Mouse (Mus musculus) kidney, embryonic 15.5 days (tissue): Measurements from ENCODE around the gene Mpo. TPM values are rescaled to one million over a fixed set of nuclear protein-coding genes. Genes with fewer than 3 reads are reported as not detected.

Experiments used
- ATAC-seq: fragments of 200-750 bp; cut with Nextera tagmentation; replicated peaks from 2 replicates; pipeline ENCODE4 v1.8.0; 2017; ENCODE audit warnings: moderate TSS enrichment; ENCODE audit not compliant: low FRiP score
- H3K27ac ChIP-seq: fragments of 300-500 bp; sonication (generic); 2 replicates; pipeline ENCODE4 v1.5.1; 2015; ENCODE audit warnings: mild to moderate bottlenecking, inconsistent platforms
- H3K27me3 ChIP-seq: fragments of 300-500 bp; sonication (generic); 2 replicates; pipeline ENCODE4 v1.6.1; 2015; ENCODE audit warnings: inconsistent platforms
- H3K36me3 ChIP-seq: fragments of 300-500 bp; sonication (generic); 2 replicates; pipeline ENCODE4 v1.6.1; 2015; ENCODE audit warnings: inconsistent platforms
- H3K4me1 ChIP-seq: fragments of 300-500 bp; sonication (generic); 2 replicates; pipeline ENCODE4 v1.6.1; 2015; ENCODE audit warnings: inconsistent platforms
- H3K4me2 ChIP-seq: fragments of 300-500 bp; sonication (generic); 2 replicates; pipeline ENCODE4 v1.6.1; 2015; ENCODE audit warnings: moderate library complexity, mild to moderate bottlenecking, inconsistent platforms
- H3K4me3 ChIP-seq: fragments of 300-500 bp; sonication (generic); replicated peaks from 2 replicates; pipeline ENCODE4 v1.5.1; 2015; ENCODE audit warnings: mild to moderate bottlenecking, inconsistent platforms
- H3K9ac ChIP-seq: fragments of 300-500 bp; sonication (generic); 2 replicates; pipeline ENCODE4 v1.6.1; 2015; ENCODE audit warnings: mild to moderate bottlenecking, inconsistent platforms
- H3K9me3 ChIP-seq: fragments of 300-500 bp; sonication (generic); replicated peaks from 2 replicates; pipeline ENCODE4 v1.6.1; 2016; ENCODE audit warnings: inconsistent platforms
- WGBS: fragments of 180-500 bp; shearing (Covaris S2); methylation state at CpG from one replicate; pipeline ENCODE4 v1.1.7; 2015; ENCODE audit warnings: mixed read lengths; 5-methylcytosine and 5-hydroxymethylcytosine counted together
- polyA plus RNA-seq: library from polyadenylated mRNA; unstranded; fragments of >200 nt; fragmentation: Nextera tagmentation; extraction: Ambion mirVana; gene quantifications from 2 replicates; pipeline ENCODE4 v1.2.1, GENCODE M21; 2015

Gene Mpo
- polyA plus RNA-seq, 1 experiment from 2014 or later, result 5.7 TPM

DNA sequence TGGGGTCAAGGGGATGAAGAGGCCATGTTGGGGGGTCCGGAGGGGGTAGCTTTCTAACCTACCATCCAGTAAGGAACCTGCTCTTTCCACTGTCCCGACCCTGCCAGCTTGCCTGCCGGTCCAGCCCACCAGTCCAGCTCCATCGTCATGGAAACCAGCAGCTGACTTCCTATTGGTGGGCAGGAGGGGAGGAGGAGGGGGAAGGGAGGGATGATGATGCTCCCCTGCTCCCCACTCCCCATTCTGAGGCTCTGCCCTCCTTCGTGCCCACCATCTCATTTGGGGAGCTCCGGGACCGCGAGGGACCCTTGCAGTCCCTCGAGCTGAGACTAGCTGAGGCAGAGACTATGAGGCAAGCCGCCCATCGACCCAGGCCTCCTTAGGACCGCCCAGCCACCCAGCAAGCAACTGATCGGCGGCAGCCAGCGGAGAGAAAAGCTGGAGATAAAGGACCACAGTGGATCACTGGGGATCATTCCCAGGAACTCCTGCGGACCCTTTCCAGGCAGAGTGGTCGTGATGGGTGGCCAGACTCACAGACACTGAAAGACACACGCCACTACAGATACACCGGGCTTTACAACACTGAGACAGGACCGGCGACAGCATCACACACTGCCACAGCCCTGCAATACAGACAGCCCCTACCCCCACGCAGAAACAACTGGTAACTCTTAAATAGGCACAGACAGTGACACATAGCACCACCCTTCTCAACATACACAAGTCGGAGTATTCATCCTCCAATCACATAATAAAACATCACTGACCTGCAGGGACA, 32.9 kb upstream of the Mpo start, which contains the start of gene Tspoap1:
TSS of gene Tspoap1 (plus strand) at position 241 of the 781 bp plus-strand sequence.
- H3K36me3 ChIP-seq, result no peaks in the 10 kb centered on the region
- H3K9ac ChIP-seq, result no peak within 1 kb of the TSS
- H3K4me1 ChIP-seq, result peaks cover 36% of the 10 kb centered on the region
- peaks cover 66% of the 10 kb centered on the region for H3K27me3 ChIP-seq
- H3K9me3 ChIP-seq, result no peaks in the 10 kb centered on the region
- H3K4me2 ChIP-seq, result peak within 1 kb of the TSS; percentile 19; the same call in 1 of the 2 replicates
- no peak for ATAC-seq
- H3K4me3 ChIP-seq, result no peak within 1 kb of the TSS
- no peak within 1 kb of the TSS for H3K27ac ChIP-seq
- WGBS, result 8% methylated on average over 23 of the region's 23 CpGs

DNA sequence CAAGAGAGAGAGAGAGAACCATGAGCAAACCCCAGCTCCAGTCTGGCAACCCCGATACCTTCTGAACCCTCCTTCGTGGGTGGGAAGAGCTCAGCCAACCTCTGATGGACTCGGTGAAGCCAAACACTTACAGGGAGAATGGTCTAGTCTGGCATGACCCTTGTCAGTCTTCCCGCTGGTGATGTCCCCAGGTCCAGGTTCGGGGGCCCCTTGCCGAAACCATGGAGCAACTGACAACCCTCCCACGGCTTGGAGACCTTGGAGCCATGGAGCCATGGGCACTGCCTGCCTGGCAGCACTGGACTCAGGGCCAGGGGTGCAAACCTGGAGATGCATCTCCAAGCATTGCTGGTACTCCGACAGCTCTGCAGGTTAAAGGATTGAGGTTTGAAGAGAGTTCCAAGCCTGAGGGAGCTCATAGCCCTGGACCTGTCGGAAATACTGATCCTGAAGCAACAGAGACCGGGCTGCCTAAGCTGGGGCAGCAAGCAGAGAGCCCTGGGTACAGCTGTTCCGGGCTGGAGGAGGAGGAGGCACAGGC, 32.1 kb upstream of the Mpo start:
- H3K4me3 ChIP-seq, result no peak overlapping the region
- no peaks in the 10 kb centered on the region for H3K36me3 ChIP-seq
- peaks cover 73% of the 10 kb centered on the region for H3K27me3 ChIP-seq
- no peak overlapping the region for H3K4me2 ChIP-seq
- WGBS, result 67% methylated on average over 11 of the region's 11 CpGs
- H3K4me1 ChIP-seq, result peaks cover 35% of the 10 kb centered on the region
- H3K9me3 ChIP-seq, result no peaks in the 10 kb centered on the region
- no peak overlapping the region for H3K9ac ChIP-seq
- H3K27ac ChIP-seq, result no peak overlapping the region
- no peak for ATAC-seq

DNA sequence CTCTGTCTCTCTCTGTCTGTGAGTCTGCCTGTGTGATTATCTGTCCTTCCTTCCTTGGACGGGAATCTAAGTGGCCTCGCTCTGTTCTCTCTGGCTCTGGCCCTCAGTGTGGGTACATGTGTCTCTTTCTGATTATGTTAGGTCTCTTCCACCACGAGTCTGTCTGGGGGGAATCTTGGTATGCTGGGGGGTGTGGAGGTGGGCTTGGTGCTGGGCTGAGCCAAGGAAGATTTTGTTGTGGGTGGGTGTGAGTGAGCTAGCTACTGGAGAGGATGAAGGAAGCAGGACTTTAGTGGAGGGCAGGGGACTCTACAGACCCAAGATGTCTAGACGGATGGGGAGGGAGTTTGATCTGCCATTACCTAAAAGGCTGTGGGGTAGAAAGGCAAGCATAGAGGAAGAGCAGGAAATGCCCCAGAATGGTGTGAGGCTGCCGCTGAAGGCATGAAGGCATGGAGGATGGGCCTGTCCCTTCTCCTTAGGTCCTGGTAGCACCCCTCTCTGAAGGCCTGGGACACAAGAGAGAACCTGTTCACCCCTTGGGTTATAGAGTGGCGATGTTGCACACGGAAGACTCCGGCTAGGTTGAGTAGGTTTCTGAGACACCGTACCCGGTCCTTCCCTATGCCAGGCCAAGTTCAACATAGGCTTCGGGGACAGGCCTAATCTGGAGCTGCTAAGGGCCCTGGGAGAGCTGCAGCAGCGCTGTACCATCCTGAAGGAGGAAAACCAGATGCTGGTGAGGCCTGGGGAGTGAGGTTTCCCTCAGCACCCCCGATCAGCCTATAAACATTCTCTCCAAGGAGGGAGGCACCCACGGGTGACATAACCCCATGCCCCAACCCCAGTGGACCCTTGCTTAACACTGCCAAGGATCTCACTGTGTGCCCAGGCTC, 31.3 kb upstream of the Mpo start:
- H3K4me2 ChIP-seq, result no peak overlapping the region
- H3K36me3 ChIP-seq, result no peaks in the 10 kb centered on the region
- peaks cover 81% of the 10 kb centered on the region for H3K27me3 ChIP-seq
- ATAC-seq, result no peak
- no peak overlapping the region for H3K9ac ChIP-seq
- H3K9me3 ChIP-seq, result no peaks in the 10 kb centered on the region
- WGBS, result 81% methylated on average over 14 of the region's 14 CpGs
- H3K27ac ChIP-seq, result no peak overlapping the region
- H3K4me1 ChIP-seq, result peaks cover 29% of the 10 kb centered on the region
- H3K4me3 ChIP-seq, result no peak overlapping the region

DNA sequence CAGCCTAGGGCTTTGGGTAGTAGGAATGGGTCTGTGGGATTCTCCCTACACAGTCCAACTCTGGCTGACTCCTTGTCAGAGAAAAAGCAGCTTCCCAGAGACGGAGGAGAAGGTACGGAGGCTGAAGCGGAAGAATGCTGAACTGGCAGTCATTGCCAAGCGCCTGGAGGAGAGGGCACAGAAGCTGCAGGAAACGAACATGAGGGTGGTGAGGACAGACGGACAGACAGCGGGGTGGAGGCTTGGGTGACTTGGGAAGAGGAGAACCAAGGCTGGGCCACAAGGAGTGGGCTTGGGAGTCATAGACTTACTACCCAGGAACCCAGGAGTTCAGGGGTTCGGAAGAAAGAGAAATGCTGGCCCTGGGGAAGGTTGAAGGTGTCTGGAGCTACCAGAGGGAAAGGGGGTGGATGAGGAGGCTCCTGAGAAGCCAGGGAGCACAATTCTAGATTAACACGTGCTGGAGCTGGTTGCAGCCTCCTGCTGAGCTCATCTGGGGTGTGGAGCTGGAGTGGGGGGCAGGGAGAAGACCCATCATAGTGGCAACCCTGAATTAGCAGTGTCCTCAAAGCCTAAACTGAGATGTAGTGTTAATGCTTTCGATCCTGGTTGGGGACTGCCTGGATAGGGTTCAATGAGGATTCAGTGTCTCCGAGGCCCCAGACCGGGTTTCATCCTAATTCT, 30.5 kb upstream of the Mpo start:
- no peak for ATAC-seq
- no peaks in the 10 kb centered on the region for H3K9me3 ChIP-seq
- H3K36me3 ChIP-seq, result no peaks in the 10 kb centered on the region
- no peak overlapping the region for H3K27ac ChIP-seq
- 50% methylated on average over 12 of the region's 12 CpGs for WGBS
- H3K27me3 ChIP-seq, result peaks cover 86% of the 10 kb centered on the region
- H3K4me3 ChIP-seq, result no peak overlapping the region
- no peak overlapping the region for H3K9ac ChIP-seq
- peak overlapping the region; percentile 96 for H3K4me2 ChIP-seq
- peaks cover 29% of the 10 kb centered on the region for H3K4me1 ChIP-seq

DNA sequence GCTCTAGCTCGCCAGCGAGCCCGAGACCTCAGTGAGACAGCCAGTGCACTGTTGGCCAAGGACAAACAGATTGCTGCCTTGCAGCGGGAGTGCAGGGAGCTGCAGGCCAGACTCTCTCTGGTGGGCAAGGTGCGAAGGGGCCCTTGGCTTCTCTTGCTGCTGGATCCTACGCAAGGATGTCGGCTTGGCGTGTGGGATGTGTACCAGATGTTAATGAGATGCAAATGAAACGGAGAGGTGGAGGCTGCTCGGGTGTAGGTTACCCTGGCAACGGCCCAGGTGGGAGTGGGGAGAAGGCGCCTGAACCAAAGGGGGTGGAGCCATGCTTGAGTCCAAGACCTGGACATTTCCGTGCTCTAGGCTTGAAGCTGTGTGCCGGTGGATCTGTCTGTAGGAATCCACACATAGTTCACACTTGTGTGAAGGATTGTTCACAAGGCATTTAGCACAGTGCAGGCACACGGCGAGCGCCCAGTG, 29.8 kb upstream of the Mpo start:
- 2% methylated on average over 17 of the region's 17 CpGs for WGBS
- 0 out of 2 replicates have a peak overlapping the region, but pooled peaks have one; percentile 6 for H3K27ac ChIP-seq
- peak overlapping the region; percentile 53 for H3K4me3 ChIP-seq
- H3K9me3 ChIP-seq, result no peaks in the 10 kb centered on the region
- H3K36me3 ChIP-seq, result no peaks in the 10 kb centered on the region
- ATAC-seq, result peak; percentile 70; the same call in 1 of the 2 replicates
- peaks cover 29% of the 10 kb centered on the region for H3K4me1 ChIP-seq
- peak overlapping the region; percentile 96 for H3K4me2 ChIP-seq
- H3K9ac ChIP-seq, result peak overlapping the region; percentile 62
- H3K27me3 ChIP-seq, result peaks cover 90% of the 10 kb centered on the region

DNA sequence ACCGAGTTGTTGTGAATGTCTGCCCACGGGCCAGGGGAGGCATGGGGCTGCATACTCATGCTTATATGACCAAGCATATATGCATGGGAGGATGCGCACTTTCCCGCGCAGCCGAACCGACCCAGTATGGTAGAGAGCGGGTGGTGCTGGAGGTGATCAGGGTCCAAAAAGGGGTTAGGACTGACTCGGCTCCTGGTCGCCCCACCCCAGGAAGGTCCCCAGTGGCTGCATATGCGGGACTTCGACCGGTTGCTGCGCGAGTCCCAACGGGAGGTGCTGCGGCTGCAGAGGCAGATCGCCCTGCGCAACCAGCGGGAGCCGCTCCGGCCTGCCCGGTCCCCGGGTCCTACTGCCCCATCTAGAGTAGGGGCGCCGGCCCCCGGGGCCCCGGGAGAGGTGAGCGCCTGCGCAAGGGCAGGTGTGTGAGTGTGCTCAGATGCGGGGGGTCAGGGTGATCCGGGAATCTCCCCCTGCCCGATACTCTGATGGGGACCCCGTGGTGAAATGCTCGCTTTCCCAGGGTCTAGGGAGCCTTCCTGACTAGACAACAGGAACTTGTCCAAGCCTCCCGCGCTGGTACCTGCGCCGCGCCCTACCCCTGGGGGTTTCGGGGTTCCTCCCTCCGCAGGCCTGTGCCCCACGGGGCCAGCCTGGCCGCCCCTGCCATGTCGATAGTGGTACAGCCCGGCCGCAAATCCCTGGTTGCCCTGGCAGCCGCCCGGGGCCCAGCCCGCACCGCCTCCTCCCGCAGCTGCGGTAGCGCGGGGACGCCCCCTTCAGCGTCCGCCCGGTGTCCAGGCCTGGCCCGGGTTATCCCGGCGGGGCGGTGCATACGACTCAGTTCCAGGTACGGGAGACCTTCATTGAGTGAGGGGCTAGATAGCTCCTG, 29.1 kb upstream of the Mpo start:
- peaks cover 29% of the 10 kb centered on the region for H3K4me1 ChIP-seq
- H3K4me2 ChIP-seq, result peak overlapping the region; percentile 96
- peaks cover 87% of the 10 kb centered on the region for H3K27me3 ChIP-seq
- no peaks in the 10 kb centered on the region for H3K9me3 ChIP-seq
- H3K9ac ChIP-seq, result peak overlapping the region; percentile 62
- peak; percentile 34; the same call in 1 of the 2 replicates for ATAC-seq
- 0 out of 2 replicates have a peak overlapping the region, but pooled peaks have one; percentile 6 for H3K27ac ChIP-seq
- no peaks in the 10 kb centered on the region for H3K36me3 ChIP-seq
- H3K4me3 ChIP-seq, result peak overlapping the region; percentile 53
- WGBS, result under 1% methylated on average over 64 of the region's 65 CpGs

DNA sequence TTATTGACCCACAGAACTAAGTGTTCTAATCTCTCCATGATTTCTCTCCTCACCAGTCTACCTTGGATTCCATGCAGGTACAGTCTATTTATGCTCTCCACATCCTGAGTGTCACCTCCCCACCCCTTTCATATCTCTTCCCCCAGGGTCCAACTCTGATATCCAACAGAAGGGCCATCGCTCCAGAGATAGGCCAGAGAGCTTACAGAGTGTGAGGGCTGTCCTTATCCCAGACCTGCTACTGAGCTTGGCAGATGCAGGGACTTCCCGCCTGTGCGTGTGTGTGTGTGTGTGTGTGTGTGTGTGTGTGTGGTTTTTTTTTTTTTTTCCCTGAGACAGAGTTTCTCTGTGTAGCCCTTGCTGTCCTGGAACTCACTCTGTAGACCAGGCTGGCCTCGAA, 24.6 kb upstream of the Mpo start:
- Histone ChIP-seq H3K9ac (no peak overlapping the region), H3K27me3 (peaks cover 42% of the 10 kb centered on the region), H3K4me1 (peaks cover 13% of the 10 kb centered on the region), H3K4me2 (no peak overlapping the region), H3K4me3 (no peak overlapping the region), H3K9me3 (no peaks in the 10 kb centered on the region), H3K27ac (no peak overlapping the region), H3K36me3 (no peaks in the 10 kb centered on the region)
- no peak for ATAC-seq
- WGBS, result 93% methylated on average over 4 of the region's 4 CpGs

DNA sequence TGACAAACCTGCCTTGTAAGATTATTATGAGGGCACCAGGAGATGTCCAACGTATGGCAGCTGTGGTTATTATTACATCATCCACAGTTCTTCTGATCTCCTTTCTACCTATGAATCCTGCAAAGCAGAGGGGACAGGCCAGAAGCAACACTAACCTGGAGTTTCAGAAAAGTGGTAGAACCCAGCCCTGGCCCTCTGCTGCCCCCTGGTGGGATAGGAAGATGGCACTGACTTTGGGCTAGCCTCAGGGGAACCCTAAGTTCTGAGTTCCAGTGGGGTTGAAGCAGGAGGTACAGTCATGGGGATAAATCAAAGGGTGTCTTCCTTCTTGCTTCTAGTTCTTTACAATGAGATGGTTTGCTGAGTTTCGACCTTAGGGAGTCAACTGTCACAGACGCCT, 22.4 kb upstream of the Mpo start:
- Histone ChIP-seq H3K4me2 (no peak overlapping the region), H3K36me3 (no peaks in the 10 kb centered on the region), H3K4me1 (no peaks in the 10 kb centered on the region), H3K4me3 (no peak overlapping the region), H3K27me3 (peaks cover 20% of the 10 kb centered on the region), H3K9ac (no peak overlapping the region), H3K27ac (no peak overlapping the region), H3K9me3 (no peaks in the 10 kb centered on the region)
- ATAC-seq, result no peak
- 57% methylated on average over 3 of the region's 3 CpGs for WGBS

DNA sequence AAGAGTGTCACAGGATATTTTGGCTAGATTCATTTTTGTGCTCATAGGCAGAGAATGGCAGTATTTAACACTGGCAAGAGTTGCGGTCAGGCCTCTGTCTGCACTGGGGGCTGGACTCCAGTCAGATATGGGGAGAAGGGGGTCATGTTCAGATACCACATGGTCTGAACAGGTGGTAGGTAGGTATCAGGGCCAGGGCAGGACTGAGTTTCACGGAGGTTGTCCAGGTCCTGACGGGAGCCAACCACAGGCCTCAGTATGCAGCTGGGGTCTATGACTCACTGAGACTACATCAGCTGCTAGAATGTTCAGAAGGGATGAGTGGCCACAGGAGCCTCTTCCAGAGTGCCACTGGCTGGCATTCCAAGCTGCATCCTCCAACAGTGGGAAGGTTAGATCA, 21.0 kb upstream of the Mpo start:
- Histone ChIP-seq H3K36me3 (no peaks in the 10 kb centered on the region), H3K9me3 (no peaks in the 10 kb centered on the region), H3K27me3 (peaks cover 9% of the 10 kb centered on the region), H3K4me1 (no peaks in the 10 kb centered on the region), H3K9ac (no peak overlapping the region), H3K27ac (no peak overlapping the region), H3K4me3 (no peak overlapping the region), H3K4me2 (no peak overlapping the region)
- ATAC-seq, result no peak
- 99% methylated on average over 3 of the region's 3 CpGs for WGBS

DNA sequence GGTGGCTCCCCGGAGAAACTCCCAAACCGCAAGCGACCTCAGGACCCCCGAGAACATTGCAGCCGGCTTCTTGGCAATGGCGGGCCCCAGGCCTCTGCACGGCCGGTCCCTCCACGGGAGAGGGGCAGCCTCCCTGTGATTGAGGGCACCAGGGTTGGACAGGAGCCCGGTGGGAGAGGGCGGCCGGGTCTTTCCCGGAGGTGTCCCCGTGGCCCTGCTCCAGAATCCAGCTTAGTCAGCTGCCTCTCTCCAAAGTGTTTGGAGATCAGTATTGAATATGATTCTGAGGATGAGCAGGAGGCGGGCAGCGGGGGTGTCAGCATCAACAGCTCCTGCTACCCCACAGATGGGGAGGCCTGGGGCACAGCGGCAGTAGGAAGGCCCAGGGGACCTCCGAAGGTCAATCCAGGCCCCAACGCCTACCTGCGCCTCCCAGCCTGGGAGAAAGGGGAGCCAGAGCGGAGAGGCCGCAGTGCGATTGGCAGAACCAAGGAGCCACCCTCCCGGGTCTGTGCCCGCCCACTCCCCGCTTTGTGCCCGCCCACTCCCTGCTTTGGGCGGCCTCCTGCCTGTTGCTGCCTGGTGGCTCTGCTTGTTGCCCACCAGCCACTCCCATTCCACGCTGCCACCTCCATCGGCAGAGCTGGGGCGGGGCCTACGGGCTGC, 15.1 kb upstream of the Mpo start:
- peaks cover 19% of the 10 kb centered on the region for H3K4me1 ChIP-seq
- peak overlapping the region; percentile 73 for H3K4me2 ChIP-seq
- ATAC-seq, result peak; percentile 95
- H3K4me3 ChIP-seq, result peak overlapping the region; percentile 43
- no peaks in the 10 kb centered on the region for H3K36me3 ChIP-seq
- H3K27ac ChIP-seq, result no peak overlapping the region
- H3K27me3 ChIP-seq, result peaks cover 3% of the 10 kb centered on the region; the same call in 1 of the 2 replicates
- H3K9ac ChIP-seq, result peak overlapping the region; percentile 44
- no peaks in the 10 kb centered on the region for H3K9me3 ChIP-seq
- WGBS, result 5% methylated on average over 32 of the region's 32 CpGs
